Mouse (Mus musculus) kidney, postnatal 0 days (tissue): ENCODE results near the gene Ankfn1. TPM values are rescaled to one million over a fixed set of nuclear protein-coding genes. Genes with fewer than 3 reads are reported as not detected.

ENCODE experiments used
- ATAC-seq: fragments of 200-750 bp; cut with Nextera tagmentation; replicated peaks from 2 replicates; pipeline ENCODE4 v1.8.0; 2017; ENCODE audit warnings: low read depth, moderate number of reproducible peaks, moderate TSS enrichment, moderate library complexity; ENCODE audit not compliant: low FRiP score
- DNase-seq: peaks from one replicate; pipeline ENCODE4 v3.0.0-alpha.2; 2016; ENCODE audit warnings: low spot score
- H3K27ac ChIP-seq: fragments of 300-500 bp; sonication (generic); 2 replicates; pipeline ENCODE4 v1.5.1; 2014; ENCODE audit warnings: mild to moderate bottlenecking
- H3K27me3 ChIP-seq: fragments of 300-500 bp; sonication (generic); 2 replicates; pipeline ENCODE4 v1.6.1; 2014; ENCODE audit warnings: low read length, mixed read lengths; ENCODE audit not compliant: insufficient read depth
- H3K36me3 ChIP-seq: fragments of 300-500 bp; sonication (generic); 2 replicates; pipeline ENCODE4 v1.6.1; 2014; ENCODE audit warnings: low read length, mixed read lengths; ENCODE audit not compliant: insufficient read depth
- H3K4me1 ChIP-seq: fragments of 300-500 bp; sonication (generic); replicated peaks from 2 replicates; pipeline ENCODE4 v1.6.1; 2014; ENCODE audit warnings: antibody characterized with exemption, low read length, mixed read lengths; ENCODE audit not compliant: insufficient read depth
- H3K4me2 ChIP-seq: fragments of 300-500 bp; sonication (generic); 2 replicates; pipeline ENCODE4 v1.6.1; 2014; ENCODE audit warnings: mild to moderate bottlenecking, low read length, moderate library complexity, mixed read lengths
- H3K4me3 ChIP-seq: fragments of 300-500 bp; sonication (generic); replicated peaks from 2 replicates; pipeline ENCODE4 v1.5.1; 2014; ENCODE audit warnings: low read depth, low read length
- H3K9ac ChIP-seq: fragments of 300-500 bp; sonication (generic); 2 replicates; pipeline ENCODE4 v1.6.1; 2014; ENCODE audit warnings: low read depth, low read length
- H3K9me3 ChIP-seq: fragments of 300-500 bp; sonication (generic); replicated peaks from 2 replicates; pipeline ENCODE4 v1.6.1; 2016; ENCODE audit warnings: low read length, inconsistent platforms, mixed read lengths
- CTCF ChIP-seq: IDR thresholded peaks from 2 replicates; pipeline ENCODE4 v1.5.1; 2016; ENCODE audit warnings: antibody characterized with exemption, low read depth, mild to moderate bottlenecking, moderate library complexity
- WGBS: fragments of 180-500 bp; shearing (Covaris S2); extraction: QIAGEN DNeasy Blood & Tissue Kit; methylation state at CpG from one replicate; pipeline ENCODE4 v1.1.7; 2014; 5-methylcytosine and 5-hydroxymethylcytosine counted together
- polyA plus RNA-seq: library from polyadenylated mRNA; unstranded; fragments of >200 nt; fragmentation: Nextera tagmentation; extraction: Ambion mirVana; gene quantifications from 2 replicates; pipeline ENCODE4 v1.2.1, GENCODE M21; 2015

Gene Ankfn1
- polyA plus RNA-seq, 1 experiment from 2014 or later: 0.25 TPM

- H3K27me3 ChIP-seq: no peaks in the 10 kb centered on the region
- ATAC-seq (no peak), DNase-seq (no peak)
- no peak overlapping the region for H3K27ac ChIP-seq
- H3K9ac ChIP-seq: no peak overlapping the region
- 62% methylated on average over 5 of the region's 5 CpGs for WGBS
- no peaks in the 10 kb centered on the region for H3K36me3 ChIP-seq
- H3K9me3 ChIP-seq: no peaks in the 10 kb centered on the region
- H3K4me2 ChIP-seq: no peak overlapping the region
- H3K4me1 ChIP-seq: no peaks in the 10 kb centered on the region
- H3K4me3 ChIP-seq: no peak overlapping the region
- TF ChIP-seq CTCF: no peak
Observed at GRCm38 (mm10) chr11:89803974-89804373, 26.5 kb upstream of the Ankfn1 start.

- no peak for TF ChIP-seq CTCF
- no peak overlapping the region for H3K4me3 ChIP-seq
- H3K4me2 ChIP-seq: no peak overlapping the region
- H3K27ac ChIP-seq: no peak overlapping the region
- H3K36me3 ChIP-seq: no peaks in the 10 kb centered on the region
- DNase-seq (no peak), ATAC-seq (no peak)
- no peaks in the 10 kb centered on the region for H3K9me3 ChIP-seq
- H3K4me1 ChIP-seq: no peaks in the 10 kb centered on the region
- H3K27me3 ChIP-seq: no peaks in the 10 kb centered on the region
- 91% methylated on average over 3 of the region's 3 CpGs for WGBS
- no peak overlapping the region for H3K9ac ChIP-seq
Observed at GRCm38 (mm10) chr11:89792709-89793108, 15.3 kb upstream of the Ankfn1 start.

- no peak overlapping the region for H3K4me2 ChIP-seq
- H3K27me3 ChIP-seq: no peaks in the 10 kb centered on the region
- no peaks in the 10 kb centered on the region for H3K9me3 ChIP-seq
- H3K4me3 ChIP-seq: no peak overlapping the region
- no peak for DNase-seq
- no peak for ATAC-seq
- H3K27ac ChIP-seq: no peak overlapping the region
- no peaks in the 10 kb centered on the region for H3K4me1 ChIP-seq
- TF ChIP-seq CTCF: no peak
- H3K36me3 ChIP-seq: no peaks in the 10 kb centered on the region
- 53% methylated on average over 3 of the region's 3 CpGs for WGBS
- no peak overlapping the region for H3K9ac ChIP-seq
Observed at GRCm38 (mm10) chr11:89776070-89776469, 1.4 kb downstream of the Ankfn1 start.

- no peak for TF ChIP-seq CTCF
- 82% methylated on average over 3 of the region's 3 CpGs for WGBS
Observed at GRCm38 (mm10) chr11:89774913-89775312, 2.5 kb downstream of the Ankfn1 start.

GRCm38 (mm10) chr11:89772941-89773340 is 4.5 kb downstream of the Ankfn1 start:
- DNase-seq (no peak), ATAC-seq (no peak)
- H3K4me1 ChIP-seq: no peaks in the 10 kb centered on the region
- H3K4me3 ChIP-seq: no peak overlapping the region
- no peaks in the 10 kb centered on the region for H3K9me3 ChIP-seq
- H3K9ac ChIP-seq: no peak overlapping the region
- WGBS: 85% methylated on average over 2 of the region's 2 CpGs
- H3K36me3 ChIP-seq: no peaks in the 10 kb centered on the region
- no peaks in the 10 kb centered on the region for H3K27me3 ChIP-seq
- no peak overlapping the region for H3K27ac ChIP-seq
- H3K4me2 ChIP-seq: no peak overlapping the region
- TF ChIP-seq CTCF: no peak

More at GRCm38 (mm10) chr11:89774913-89775312, 2.5 kb downstream of the Ankfn1 start:
- no peaks in the 10 kb centered on the region for H3K36me3 ChIP-seq
- H3K27me3 ChIP-seq: no peaks in the 10 kb centered on the region
- DNase-seq: no peak
- H3K9me3 ChIP-seq: no peaks in the 10 kb centered on the region
- H3K27ac ChIP-seq: no peak overlapping the region
- H3K4me3 ChIP-seq: no peak overlapping the region
- ATAC-seq: no peak
- no peaks in the 10 kb centered on the region for H3K4me1 ChIP-seq
- H3K4me2 ChIP-seq: no peak overlapping the region
- no peak overlapping the region for H3K9ac ChIP-seq

- Histone ChIP-seq H3K9ac (no peak overlapping the region), H3K36me3 (no peaks in the 10 kb centered on the region), H3K4me3 (no peak overlapping the region), H3K27ac (no peak overlapping the region), H3K4me1 (no peaks in the 10 kb centered on the region), H3K9me3 (no peaks in the 10 kb centered on the region), H3K4me2 (no peak overlapping the region), H3K27me3 (no peaks in the 10 kb centered on the region)
- DNase-seq (no peak), ATAC-seq (no peak)
- 69% methylated on average over 2 of the region's 2 CpGs for WGBS
- no peak for TF ChIP-seq CTCF
Observed at GRCm38 (mm10) chr11:89765770-89766148, 11.7 kb downstream of the Ankfn1 start.
